Mouse (Mus musculus) liver, embryonic 16.5 days (tissue): ENCODE data around the gene Olfr698. TPM values are rescaled to one million over a fixed set of nuclear protein-coding genes. Genes with fewer than 3 reads are reported as not detected.
"Not testable (repeated sequence)": the region's sequence is repeated elsewhere in the genome, so short reads cannot be mapped to it uniquely, and the experiment has no call there.

Source experiments
- ATAC-seq: fragments of 200-750 bp; cut with Nextera tagmentation; 2 replicates; pipeline ENCODE4 v1.8.0; 2017; ENCODE audit warnings: low read depth, mild to moderate bottlenecking, moderate number of reproducible peaks, moderate library complexity
- H3K27ac ChIP-seq: fragments of 300-500 bp; sonication (generic); 2 replicates; pipeline ENCODE4 v1.5.1; 2014; ENCODE audit warnings: mild to moderate bottlenecking, low read length
- H3K27me3 ChIP-seq: fragments of 300-500 bp; sonication (generic); 2 replicates; pipeline ENCODE4 v1.6.1; 2014; ENCODE audit warnings: low read depth, low read length, mixed read lengths; ENCODE audit not compliant: control insufficient read depth, insufficient read depth
- H3K36me3 ChIP-seq: fragments of 300-500 bp; sonication (generic); 2 replicates; pipeline ENCODE4 v1.6.1; 2014; ENCODE audit warnings: mild to moderate bottlenecking; ENCODE audit not compliant: control insufficient read depth, insufficient read depth
- H3K4me1 ChIP-seq: fragments of 300-500 bp; sonication (generic); 2 replicates; pipeline ENCODE4 v1.6.1; 2014; ENCODE audit warnings: low read depth, low read length, mixed read lengths; ENCODE audit not compliant: control insufficient read depth
- H3K4me2 ChIP-seq: fragments of 300-500 bp; sonication (generic); 2 replicates; pipeline ENCODE4 v1.6.1; 2014; ENCODE audit warnings: low read depth, low read length, mixed read lengths
- H3K4me3 ChIP-seq: fragments of 300-500 bp; sonication (generic); 2 replicates; pipeline ENCODE4 v1.5.1; 2014; ENCODE audit warnings: low read depth, mild to moderate bottlenecking, low read length
- H3K9ac ChIP-seq: fragments of 300-500 bp; sonication (generic); 2 replicates; pipeline ENCODE4 v1.6.1; 2014; ENCODE audit warnings: low read depth, low read length
- H3K9me3 ChIP-seq: fragments of 300-500 bp; sonication (generic); replicated peaks from 2 replicates; pipeline ENCODE4 v1.6.1; 2016; ENCODE audit warnings: low read length; ENCODE audit not compliant: control insufficient read depth
- WGBS: fragments of 180-500 bp; shearing (Covaris S2); extraction: QIAGEN DNeasy Blood & Tissue Kit; methylation state at CpG from one replicate; pipeline ENCODE4 v1.1.7; 2014; ENCODE audit not compliant: insufficient replicate concordance; 5-methylcytosine and 5-hydroxymethylcytosine counted together
- polyA plus RNA-seq: library from polyadenylated mRNA; unstranded; fragments of >200 nt; fragmentation: Nextera tagmentation; extraction: Ambion mirVana; gene quantifications from 2 replicates; pipeline ENCODE4 v1.2.1, GENCODE M21; 2015

Olfr698 gene
- polyA plus RNA-seq, 1 experiment from 2014 or later: not detected

GRCm38 (mm10) chr7:106725654-106726053, 29.5 kb downstream of the Olfr698 start:
- not testable (repeated sequence) for ATAC-seq, H3K4me2 ChIP-seq, H3K27me3 ChIP-seq, H3K27ac ChIP-seq, H3K4me1 ChIP-seq, H3K36me3 ChIP-seq, H3K9me3 ChIP-seq, H3K9ac ChIP-seq, H3K4me3 ChIP-seq
- WGBS: 39% methylated on average over 2 of the region's 2 CpGs

DNA sequence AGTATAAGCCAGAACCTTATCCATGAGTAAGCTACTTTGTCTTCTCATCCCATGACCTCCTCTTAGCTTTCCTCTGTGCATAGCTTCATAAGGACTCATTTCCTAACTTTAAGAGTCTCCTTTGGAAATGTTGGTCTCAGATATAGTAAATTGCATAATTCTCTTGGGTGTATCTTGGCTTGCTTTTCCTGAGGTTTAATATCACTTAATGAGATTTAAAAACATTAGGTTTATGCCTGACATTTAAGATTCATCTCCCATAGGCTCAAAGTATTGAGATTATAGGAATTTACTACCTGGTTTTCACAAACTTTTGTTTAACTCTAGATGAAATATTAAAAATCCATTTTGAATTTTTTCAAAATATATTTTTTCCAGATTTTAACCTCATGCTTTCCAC, 38.9 kb downstream of the Olfr698 start, which contains the start of gene Olfr695:
Olfr695 (minus strand) TSS at position 101 of the 400 bp plus-strand sequence.
- H3K4me3 ChIP-seq: no peak within 1 kb of the TSS
- H3K9ac ChIP-seq: no peak within 1 kb of the TSS
- H3K36me3 ChIP-seq: no peaks in the 10 kb centered on the region
- no peak within 1 kb of the TSS for H3K27ac ChIP-seq
- no peaks in the 10 kb centered on the region for H3K4me1 ChIP-seq
- no peak within 1 kb of the TSS for H3K4me2 ChIP-seq
- H3K9me3 ChIP-seq: no peaks in the 10 kb centered on the region
- ATAC-seq: no peak
- H3K27me3 ChIP-seq: no peaks in the 10 kb centered on the region

- H3K4me1 ChIP-seq: no peaks in the 10 kb centered on the region
- WGBS: 44% methylated on average over 6 of the region's 6 CpGs
- no peaks in the 10 kb centered on the region for H3K9me3 ChIP-seq
- H3K27ac ChIP-seq: no peak overlapping the region
- H3K36me3 ChIP-seq: no peaks in the 10 kb centered on the region
- no peak overlapping the region for H3K9ac ChIP-seq
- H3K4me2 ChIP-seq: no peak overlapping the region
- no peaks in the 10 kb centered on the region for H3K27me3 ChIP-seq
- ATAC-seq: no peak
- H3K4me3 ChIP-seq: no peak overlapping the region
These were observed 43.7 kb downstream of the Olfr698 start for GRCm38 (mm10) chr7:106711463-106711862.

GRCm38 (mm10) chr7:106707705-106708104, 47.5 kb downstream of the Olfr698 start:
- H3K36me3 ChIP-seq, H3K4me1 ChIP-seq, H3K27ac ChIP-seq, H3K9ac ChIP-seq, H3K4me2 ChIP-seq, H3K4me3 ChIP-seq, H3K27me3 ChIP-seq, H3K9me3 ChIP-seq: not testable (repeated sequence)
- WGBS: 73% methylated on average over 10 of the region's 10 CpGs
- ATAC-seq: peak; percentile 56; the same call in 1 of the 2 replicates

Other genes starting within 250 kb of the Olfr698 start
- not detected in 2 replicates for gene Olfr693, start 74.8 kb downstream of the Olfr698 start, polyA plus RNA-seq
- not detected in 2 replicates for gene Olfr694, start 63.6 kb downstream of the Olfr698 start, polyA plus RNA-seq
- gene Olfr695, start 39.0 kb downstream of the Olfr698 start, polyA plus RNA-seq: not detected in 2 replicates
- not detected in 2 replicates for gene Olfr697, start 13.0 kb downstream of the Olfr698 start, polyA plus RNA-seq
- not detected in 2 replicates for gene Olfr699, start 37.8 kb upstream of the Olfr698 start, polyA plus RNA-seq
- gene Olfr700, start 53.4 kb upstream of the Olfr698 start, polyA plus RNA-seq: not detected in 2 replicates
- not detected in 2 replicates for gene Olfr701, start 58.7 kb upstream of the Olfr698 start, polyA plus RNA-seq
- gene Olfr702, start 78.5 kb upstream of the Olfr698 start, polyA plus RNA-seq: not detected in 2 replicates
- gene Olfr703, start 88.0 kb upstream of the Olfr698 start, polyA plus RNA-seq: not detected in 2 replicates
- not detected in 2 replicates for gene Olfr704, start 107.8 kb upstream of the Olfr698 start, polyA plus RNA-seq
- gene Olfr705, start 121.5 kb upstream of the Olfr698 start, polyA plus RNA-seq: not detected in 2 replicates
- not detected in 2 replicates for gene Olfr706, start 132.8 kb upstream of the Olfr698 start, polyA plus RNA-seq
- gene Olfr707, start 145.8 kb upstream of the Olfr698 start, polyA plus RNA-seq: not detected in 2 replicates
- gene Olfr1532-ps1, start 152.6 kb upstream of the Olfr698 start, polyA plus RNA-seq: not detected in 2 replicates
- gene Olfr709-ps1, start 176.8 kb upstream of the Olfr698 start, polyA plus RNA-seq: not detected in 2 replicates
- gene Olfr710, start 192.9 kb upstream of the Olfr698 start, polyA plus RNA-seq: not detected in 2 replicates
- gene Olfr6, start 208.5 kb upstream of the Olfr698 start, polyA plus RNA-seq: not detected in 2 replicates
- gene Olfr711, start 220.1 kb upstream of the Olfr698 start, polyA plus RNA-seq: not detected in 2 replicates